Mouse (Mus musculus): ENCODE results near the gene Tbx5.

Gene Tbx5

DNA sequence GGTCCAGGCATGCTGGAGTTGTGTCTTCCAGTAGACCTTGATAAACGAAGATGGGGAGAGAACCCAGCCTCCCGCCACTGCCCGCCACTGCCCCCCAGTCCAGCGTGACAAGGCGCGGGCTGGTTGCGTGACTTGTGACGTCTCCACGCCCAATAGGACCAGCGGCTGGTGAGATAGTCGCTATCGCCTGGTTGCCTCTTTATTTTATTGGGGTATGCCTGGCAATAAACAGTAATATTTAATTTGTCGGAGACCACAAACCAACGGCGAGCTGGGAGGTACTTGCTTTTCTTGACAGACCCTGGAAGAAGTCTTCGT is at the start of gene Tbx5:
Tbx5 (plus strand) TSS at position 190 of the 318 bp plus-strand sequence.
- DNase-seq = no peak

DNA sequence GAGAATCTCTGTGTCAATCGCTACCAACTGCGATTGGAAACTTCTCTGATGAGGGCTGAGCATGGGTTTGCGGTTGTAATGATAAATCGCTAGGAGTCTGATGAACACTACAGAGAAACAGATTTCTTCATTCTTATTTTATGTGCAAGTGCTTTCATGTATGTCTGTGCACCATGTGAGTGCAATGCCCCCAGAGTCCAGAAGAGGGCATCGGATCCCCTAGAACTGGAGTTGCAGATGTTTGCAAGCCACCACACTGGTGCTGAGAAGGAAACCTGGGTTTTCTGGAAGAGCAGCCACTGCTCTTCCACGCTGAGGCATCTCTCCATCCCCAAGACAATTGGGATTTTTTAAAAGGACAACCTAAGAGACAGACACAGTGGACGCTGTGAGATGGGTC is 46.5 kb upstream of the Tbx5 start:
- DNase-seq = peak; percentile 24

GRCm38 (mm10) chr5:119791664-119792063 is 40.8 kb upstream of the Tbx5 start:
- DNase-seq = no peak

- no peak for DNase-seq
Observed at GRCm38 (mm10) chr5:119793972-119794371, 38.5 kb upstream of the Tbx5 start.

- no peak for DNase-seq
Observed at GRCm38 (mm10) chr5:119795376-119795775, 37.1 kb upstream of the Tbx5 start.

DNA sequence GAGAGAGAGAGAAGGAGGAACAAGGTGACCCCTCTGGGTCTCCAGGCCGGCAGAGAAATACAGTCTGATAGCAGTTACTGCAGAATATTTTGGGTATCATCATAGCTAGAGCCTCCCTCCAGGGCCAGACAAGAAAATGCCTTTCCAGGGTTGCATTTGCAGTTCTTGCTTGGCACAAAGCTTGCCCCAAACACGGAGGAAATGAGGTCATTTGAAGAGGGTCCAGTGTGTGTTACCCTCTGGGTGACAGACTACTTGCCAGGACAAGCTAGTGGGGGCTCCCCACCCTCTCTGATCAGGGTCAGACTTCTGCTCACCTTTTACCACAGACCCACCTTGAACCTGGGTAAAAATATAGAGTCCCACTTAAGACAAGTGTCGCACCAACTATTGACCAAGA is 36.7 kb upstream of the Tbx5 start:
- no peak for DNase-seq

GRCm38 (mm10) chr5:119796443-119797160 is 35.9 kb upstream of the Tbx5 start:
- DNase-seq = no peak

GRCm38 (mm10) chr5:119797580-119798150 is 34.8 kb upstream of the Tbx5 start:
- no peak for DNase-seq

- DNase-seq = no peak
Observed at GRCm38 (mm10) chr5:119798261-119798660, 34.2 kb upstream of the Tbx5 start.

- no peak for DNase-seq
Observed at GRCm38 (mm10) chr5:119798713-119799418, 33.6 kb upstream of the Tbx5 start.

- no peak for DNase-seq
Observed at GRCm38 (mm10) chr5:119799419-119800242, 32.8 kb upstream of the Tbx5 start.

DNA sequence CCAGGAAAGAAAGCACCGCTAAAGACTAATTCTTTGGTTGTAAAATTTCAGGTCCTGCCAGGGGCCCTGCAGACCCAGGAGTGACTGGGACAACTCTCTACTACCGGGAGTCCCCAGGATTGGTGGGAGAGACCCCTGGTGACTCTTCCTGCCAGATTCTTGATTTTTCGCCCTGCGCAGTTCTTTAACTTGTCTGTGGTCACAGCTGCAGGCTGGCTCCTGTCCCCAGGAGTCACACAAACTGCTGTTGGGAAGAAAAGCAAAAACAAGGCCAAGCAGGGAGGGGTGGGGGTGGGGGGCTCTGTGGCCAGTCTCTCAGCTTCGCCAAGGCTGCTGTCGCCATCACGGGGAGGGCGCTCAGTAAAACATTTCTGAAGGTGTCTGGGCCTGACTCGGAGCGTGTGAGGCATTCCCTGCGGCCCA is 32.2 kb upstream of the Tbx5 start:
- DNase-seq = no peak

- no peak for DNase-seq
Observed at GRCm38 (mm10) chr5:119802617-119803410, 29.7 kb upstream of the Tbx5 start.

DNA sequence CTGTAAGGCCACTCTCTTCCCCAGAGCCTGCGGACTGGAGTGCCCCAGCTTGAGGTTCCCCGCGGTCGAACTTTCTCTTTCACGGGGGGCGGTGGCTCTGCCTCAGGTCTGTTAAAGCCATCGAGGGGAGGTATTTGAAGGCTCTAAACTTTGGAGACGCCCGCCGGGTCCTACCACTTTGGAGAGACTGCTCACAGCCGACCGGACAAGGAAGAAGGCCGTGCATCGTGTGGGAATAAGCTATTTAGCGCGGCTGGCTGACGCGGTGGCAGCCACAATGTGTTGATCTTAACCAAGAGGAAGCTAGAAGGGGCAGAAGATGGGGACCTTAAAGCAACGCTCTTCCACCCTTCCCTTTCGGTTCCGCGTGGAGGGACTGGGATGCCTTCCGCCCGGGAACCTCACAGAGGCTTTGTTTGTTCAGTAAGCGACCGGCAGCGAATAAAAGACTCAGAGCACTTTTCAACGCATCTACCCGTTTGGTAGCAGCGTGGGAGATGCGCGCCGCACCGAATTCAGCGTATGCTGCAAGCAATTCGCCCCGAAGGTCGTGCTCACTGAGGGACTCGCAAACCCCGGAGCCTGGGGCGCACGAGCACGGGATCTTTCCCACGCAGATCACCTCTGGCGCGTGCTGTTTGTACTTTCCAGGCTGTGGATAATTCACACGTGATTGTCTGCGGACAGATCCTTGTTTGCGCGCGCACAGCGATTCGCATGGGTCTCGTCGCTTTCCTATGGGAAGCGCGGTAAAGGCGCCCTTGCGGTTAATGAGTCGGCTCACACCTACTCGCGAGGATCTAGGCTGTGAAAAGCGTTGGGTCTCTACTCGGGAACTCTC is 28.8 kb upstream of the Tbx5 start:
- DNase-seq = no peak

GRCm38 (mm10) chr5:119804301-119805039 is 28.0 kb upstream of the Tbx5 start:
- no peak for DNase-seq

DNA sequence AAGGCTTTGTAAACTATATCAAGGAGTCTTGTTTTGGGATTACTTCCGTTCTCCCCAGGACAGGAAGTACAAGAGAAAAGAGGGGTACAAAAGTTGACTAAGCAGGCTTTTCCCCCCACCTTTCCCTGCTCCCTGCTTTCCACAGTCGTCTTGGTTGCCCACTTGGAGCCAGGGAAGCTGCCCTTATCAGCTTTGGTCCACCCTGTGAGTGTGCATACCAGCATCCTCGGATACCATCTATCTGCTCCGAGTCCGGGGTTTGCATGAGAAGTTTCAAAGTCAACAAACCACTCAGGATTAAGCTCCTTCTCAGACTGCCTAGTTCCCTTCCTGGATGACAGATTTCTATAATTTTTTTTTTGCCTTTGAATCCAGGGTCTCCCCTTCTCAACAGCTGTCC is 26.8 kb upstream of the Tbx5 start:
- DNase-seq = no peak

- DNase-seq = no peak
Observed at GRCm38 (mm10) chr5:119806467-119806866, 26.0 kb upstream of the Tbx5 start.

DNA sequence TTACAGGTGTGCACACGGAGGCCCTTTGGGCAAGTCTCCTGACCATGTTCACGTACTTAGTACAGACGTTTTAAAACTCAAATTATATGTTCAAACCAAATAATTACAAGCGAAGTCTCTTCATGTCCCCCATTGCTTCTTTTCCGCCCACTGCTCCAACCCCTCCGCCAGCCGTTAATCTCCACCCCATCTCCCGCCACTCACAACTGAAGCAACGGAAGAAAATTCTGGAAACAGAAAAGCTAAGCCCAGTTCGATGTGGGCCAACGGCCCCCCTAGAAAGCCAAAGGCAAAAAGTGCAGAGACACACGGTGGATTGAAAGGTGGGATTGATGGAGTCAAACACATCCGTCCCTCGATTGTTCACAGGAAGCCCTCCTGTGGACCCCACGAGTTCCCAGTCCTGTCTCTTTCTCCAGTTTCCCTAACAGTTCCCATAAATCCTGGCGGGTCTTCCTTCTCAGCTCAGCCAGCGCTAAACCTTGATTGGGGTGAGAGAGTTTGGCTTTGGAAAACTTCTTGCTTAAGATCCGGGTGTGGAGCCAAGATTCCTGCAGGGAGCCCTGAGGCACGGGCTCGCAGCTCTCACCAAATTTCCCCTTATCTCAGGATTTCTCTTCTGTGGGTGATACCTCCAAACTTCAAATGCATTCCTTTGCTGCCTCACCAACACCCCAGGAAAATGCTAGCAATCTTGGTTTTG is 24.8 kb upstream of the Tbx5 start:
- DNase-seq = no peak

DNA sequence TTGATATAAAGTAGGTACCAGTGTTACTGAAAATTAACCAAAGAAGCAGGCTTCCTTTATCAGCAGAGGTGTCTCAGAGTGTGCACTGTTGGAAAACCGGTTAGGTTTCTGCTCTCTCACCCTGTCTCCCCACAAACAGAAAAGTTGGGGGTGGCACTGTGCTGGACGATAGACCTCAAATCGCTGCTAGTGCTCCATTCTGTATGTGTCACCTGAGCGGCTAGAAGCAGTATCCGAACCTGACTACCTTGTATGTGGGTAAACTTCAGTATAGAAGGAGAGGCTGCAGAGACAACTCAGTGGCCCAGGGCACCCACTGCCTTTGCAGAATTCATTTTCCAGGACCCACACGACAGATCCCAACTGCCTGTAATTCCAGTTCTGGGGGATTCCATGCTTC is 23.8 kb upstream of the Tbx5 start:
- no peak for DNase-seq

DNA sequence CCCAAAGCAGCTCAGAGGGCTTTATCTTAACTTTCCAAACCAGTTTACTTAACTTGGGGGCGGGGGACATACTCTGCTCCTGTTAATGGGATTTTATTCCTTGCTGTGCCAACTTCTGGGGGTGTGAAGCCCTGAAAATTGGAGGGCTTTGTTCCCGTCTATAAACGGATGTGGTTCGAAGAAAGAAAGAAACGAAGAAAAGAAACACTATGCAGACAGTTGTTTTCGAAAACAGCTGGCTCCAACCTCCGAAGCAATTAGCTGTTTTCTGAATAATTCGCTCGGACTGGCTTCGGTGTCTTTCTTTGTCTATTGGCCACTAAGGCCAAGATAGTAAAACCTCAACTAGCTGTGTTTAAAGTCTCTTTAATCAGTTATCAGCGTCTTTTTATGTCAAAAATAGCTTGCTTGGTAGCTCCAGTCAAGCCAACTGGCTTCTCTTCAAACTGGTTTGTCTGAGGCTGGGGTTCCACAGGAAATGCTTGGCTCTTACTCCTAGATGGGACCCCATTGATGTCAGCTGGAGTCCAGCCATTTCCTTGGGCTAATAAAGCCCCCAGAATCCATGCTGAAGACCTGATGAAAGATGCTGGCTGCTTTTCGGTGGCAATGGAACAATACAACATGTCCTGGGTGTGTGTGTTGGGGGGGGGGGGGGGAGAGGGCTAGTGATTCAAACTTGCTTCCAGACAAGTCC is 21.3 kb upstream of the Tbx5 start:
- no peak for DNase-seq

Data from thymus, postnatal 4 days (tissue).